In the genomic region with DNA sequence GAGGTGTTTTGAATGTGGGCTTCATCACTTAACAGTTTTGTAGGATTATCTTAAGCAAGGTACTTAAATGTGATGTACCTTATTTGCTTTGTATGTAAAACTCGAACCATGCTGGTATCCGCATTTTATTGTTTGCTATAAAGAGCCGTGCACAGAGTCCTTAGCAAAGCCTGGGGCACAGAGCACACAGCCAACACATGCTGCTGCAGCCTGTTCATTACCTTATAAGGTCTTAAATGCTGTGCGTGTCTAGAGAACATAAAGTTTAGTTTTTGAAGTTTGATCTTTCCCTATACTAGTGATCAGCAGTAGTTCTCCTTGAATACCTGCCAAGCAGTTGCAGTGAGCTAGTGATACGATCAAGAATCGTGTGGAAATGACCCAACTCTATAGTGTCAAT, we compare ENCODE assay signal across 16 mouse cellular contexts.
"Had no signal": no experiment of that assay in that cellular context is flagged by ENCODE, and none has a peak within 500 bp of the region (broad histone marks: within the 10 kb centered on the region; RNA-seq: fewer than 3 reads in every experiment).

No protein-coding gene starts in this region.

- H3K9ac ChIP-seq: neural tube, embryonic 12.5 days; neural tube, embryonic 13.5 days; stomach, embryonic 15.5 days had no signal

- H3K4me1 ChIP-seq: neural tube, embryonic 12.5 days; stomach, embryonic 15.5 days had no signal

- H3K36me3 ChIP-seq: neural tube, embryonic 12.5 days; neural tube, embryonic 13.5 days; stomach, embryonic 15.5 days had no signal

- H3K4me2 ChIP-seq: neural tube, embryonic 12.5 days; neural tube, embryonic 13.5 days; stomach, embryonic 15.5 days had no signal

- DNase-seq: retina, postnatal 1 day; right cerebral cortex, adult 18-20 months; right cerebral cortex, postnatal 14 days; right cerebral cortex, postnatal 25 days; right cerebral cortex, postnatal 4 days; spleen, adult 18-20 months; thymus, adult 18-20 months; thymus, adult 2 months; thymus, postnatal 14 days; thymus, postnatal 25 days; thymus, postnatal 36 days; thymus, postnatal 4 days had no signal

- H3K27me3 ChIP-seq: neural tube, embryonic 12.5 days; neural tube, embryonic 13.5 days; stomach, embryonic 15.5 days had no signal

- H3K4me3 ChIP-seq: neural tube, embryonic 12.5 days; neural tube, embryonic 13.5 days; stomach, embryonic 15.5 days had no signal

- H3K9me3 ChIP-seq: neural tube, embryonic 12.5 days; neural tube, embryonic 13.5 days; stomach, embryonic 15.5 days had no signal

- H3K27ac ChIP-seq: neural tube, embryonic 12.5 days; stomach, embryonic 15.5 days; stomach, postnatal 0 days had no signal
